Mouse (Mus musculus) CD8-positive naive resting alpha-beta T cell, adult 2 months (primary cell): ENCODE measurements around the gene Utp14b.

Experiments
- DNase-seq, 2 experiments: peaks; one replicate each; pipeline ENCODE4 v3.0.0; 2022; ENCODE audit warnings: low read depth in 2 of 2, low spot score in 2 of 2

The Utp14b gene

GRCm38 (mm10) chr1:78684128-78684527 lies 26.3 kb downstream of the Utp14b start:
- no peak for DNase-seq

- DNase-seq: no peak
Observed at GRCm38 (mm10) chr1:78686872-78687271, 29.0 kb downstream of the Utp14b start.

- DNase-seq: no peak
Observed at GRCm38 (mm10) chr1:78688149-78688548, 30.3 kb downstream of the Utp14b start.

- DNase-seq: no peak
Observed at GRCm38 (mm10) chr1:78694503-78695258, 36.8 kb downstream of the Utp14b start.

GRCm38 (mm10) chr1:78696305-78696704 lies 38.5 kb downstream of the Utp14b start:
- DNase-seq: no peak

- no peak for DNase-seq
Observed at GRCm38 (mm10) chr1:78696903-78697302, 39.1 kb downstream of the Utp14b start.

GRCm38 (mm10) chr1:78698138-78698537 lies 40.3 kb downstream of the Utp14b start:
- no peak for DNase-seq

- no peak for DNase-seq
Observed at GRCm38 (mm10) chr1:78701740-78702139, 43.9 kb downstream of the Utp14b start.

- DNase-seq: no peak
Observed at GRCm38 (mm10) chr1:78702282-78702963, 44.6 kb downstream of the Utp14b start.

- DNase-seq: no peak
Observed at GRCm38 (mm10) chr1:78702964-78703285, 45.1 kb downstream of the Utp14b start.

GRCm38 (mm10) chr1:78706338-78706737 lies 48.5 kb downstream of the Utp14b start:
- no peak for DNase-seq

GRCm38 (mm10) chr1:78707280-78707679 lies 49.4 kb downstream of the Utp14b start:
- DNase-seq: peak in 1 of 2 experiments; percentile 9

GRCm38 (mm10) chr1:78710026-78710425 lies 52.2 kb downstream of the Utp14b start:
- no peak for DNase-seq

- DNase-seq: no peak
Observed at GRCm38 (mm10) chr1:78710613-78711329, 52.9 kb downstream of the Utp14b start.
